Mouse (Mus musculus): ENCODE data around the gene Rnf113a2. TPM values are rescaled to one million over a fixed set of nuclear protein-coding genes. Genes with fewer than 3 reads are reported as not detected.

Gene Rnf113a2
- polyA plus RNA-seq, 1 experiment, result 1.3 TPM

- WGBS, result 75% methylated on average over 14 of the region's 14 CpGs
- Histone ChIP-seq H3K27ac (ENCODE audit: insufficient read depth, low read depth, low read length) (no peak overlapping the region), H3K4me1 (ENCODE audit: control insufficient read depth, insufficient read depth, insufficient read length, low read length) (peaks cover 3% of the 10 kb centered on the region; the same call in 1 of the 2 replicates), H3K36me3 (ENCODE audit: control insufficient read depth, insufficient read depth, low read length) (peaks cover 52% of the 10 kb centered on the region), H3K27me3 (ENCODE audit: control insufficient read depth, insufficient read depth, low read length) (no peaks in the 10 kb centered on the region), H3K4me3 (ENCODE audit: low read depth, low read length) (no peak overlapping the region)
- TF ChIP-seq POLR2A (IDR thresholded peaks at IDR 0.05; ENCODE audit: low read depth, low read length) (no peak), CTCF (IDR thresholded peaks at IDR 0.05; ENCODE audit: extremely low read depth, insufficient read length, insufficient replicate concordance, low read depth, low read length) (no peak)
Observed at GRCm38 (mm10) chr12:84388774-84389400, 28.1 kb upstream of the Rnf113a2 start.

DNA sequence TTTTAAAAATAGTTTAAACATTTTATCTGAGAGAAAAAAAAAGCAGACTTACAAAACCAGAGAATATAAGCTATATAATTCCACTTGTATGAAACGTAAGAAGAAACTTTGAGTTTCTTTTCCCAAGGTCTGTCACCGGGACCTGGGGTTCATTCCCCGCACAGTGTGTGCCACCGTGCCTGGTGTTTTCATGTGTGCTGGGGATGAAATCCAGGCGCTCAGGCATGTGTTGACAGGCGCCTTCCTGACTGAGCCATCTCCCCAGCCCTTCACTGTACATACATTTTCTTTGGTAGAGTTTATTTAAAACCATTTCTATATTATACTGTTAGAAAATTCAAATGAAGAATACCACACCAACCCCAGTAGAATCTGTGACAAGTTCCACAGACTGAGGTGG, 26.7 kb upstream of the Rnf113a2 start:
- Histone ChIP-seq H3K36me3 (ENCODE audit: control insufficient read depth, insufficient read depth, low read length) (peaks cover 52% of the 10 kb centered on the region), H3K4me1 (ENCODE audit: control insufficient read depth, insufficient read depth, insufficient read length, low read length) (no peaks in the 10 kb centered on the region; the same call in 1 of the 2 replicates), H3K27me3 (ENCODE audit: control insufficient read depth, insufficient read depth, low read length) (no peaks in the 10 kb centered on the region), H3K27ac (ENCODE audit: insufficient read depth, low read depth, low read length) (no peak overlapping the region), H3K4me3 (ENCODE audit: low read depth, low read length) (no peak overlapping the region)
- no peak for TF ChIP-seq POLR2A (IDR thresholded peaks at IDR 0.05; ENCODE audit: low read depth, low read length)
- no peak for TF ChIP-seq CTCF (IDR thresholded peaks at IDR 0.05; ENCODE audit: extremely low read depth, insufficient read length, insufficient replicate concordance, low read depth, low read length)
- WGBS, result 92% methylated on average over 6 of the region's 6 CpGs

DNA sequence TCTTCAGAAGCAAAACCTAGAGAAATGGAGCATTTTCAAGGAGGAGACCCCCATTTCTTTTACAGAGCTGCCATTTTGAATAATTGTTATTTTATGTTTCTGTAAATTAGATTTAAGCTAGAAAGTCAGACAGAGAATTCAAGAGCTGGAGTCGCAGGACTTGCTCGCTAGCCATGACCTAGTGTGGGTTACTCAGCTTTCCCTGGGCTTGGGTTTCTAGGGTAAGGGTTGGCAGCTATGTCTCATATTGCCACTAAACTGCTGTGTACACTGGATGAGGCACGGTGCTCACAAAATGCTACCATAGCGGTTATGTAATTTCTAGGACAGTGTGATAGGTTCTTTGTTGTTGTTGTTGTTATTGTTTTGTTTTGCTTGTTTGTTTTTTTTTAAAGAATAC, 24.3 kb upstream of the Rnf113a2 start:
- H3K4me1 ChIP-seq (ENCODE audit: control insufficient read depth, insufficient read depth, insufficient read length, low read length), result no peaks in the 10 kb centered on the region; the same call in 1 of the 2 replicates
- peaks cover 41% of the 10 kb centered on the region for H3K36me3 ChIP-seq (ENCODE audit: control insufficient read depth, insufficient read depth, low read length)
- no peak overlapping the region for H3K4me3 ChIP-seq (ENCODE audit: low read depth, low read length)
- H3K27me3 ChIP-seq (ENCODE audit: control insufficient read depth, insufficient read depth, low read length), result no peaks in the 10 kb centered on the region
- no peak overlapping the region for H3K27ac ChIP-seq (ENCODE audit: insufficient read depth, low read depth, low read length)
- WGBS, result 96% methylated on average over 4 of the region's 4 CpGs
- no peak for TF ChIP-seq CTCF (IDR thresholded peaks at IDR 0.05; ENCODE audit: extremely low read depth, insufficient read length, insufficient replicate concordance, low read depth, low read length)
- no peak for TF ChIP-seq POLR2A (IDR thresholded peaks at IDR 0.05; ENCODE audit: low read depth, low read length)

- Histone ChIP-seq H3K36me3 (ENCODE audit: control insufficient read depth, insufficient read depth, low read length) (peaks cover 37% of the 10 kb centered on the region), H3K4me3 (ENCODE audit: low read depth, low read length) (no peak overlapping the region), H3K27ac (ENCODE audit: insufficient read depth, low read depth, low read length) (no peak overlapping the region), H3K4me1 (ENCODE audit: control insufficient read depth, insufficient read depth, insufficient read length, low read length) (no peaks in the 10 kb centered on the region; the same call in 1 of the 2 replicates), H3K27me3 (ENCODE audit: control insufficient read depth, insufficient read depth, low read length) (no peaks in the 10 kb centered on the region)
- TF ChIP-seq POLR2A (IDR thresholded peaks at IDR 0.05; ENCODE audit: low read depth, low read length), result no peak
- TF ChIP-seq CTCF (IDR thresholded peaks at IDR 0.05; ENCODE audit: extremely low read depth, insufficient read length, insufficient replicate concordance, low read depth, low read length), result no peak
- WGBS, result 50% methylated on average over 5 of the region's 5 CpGs
Observed at GRCm38 (mm10) chr12:84393847-84394246, 23.1 kb upstream of the Rnf113a2 start.

DNA sequence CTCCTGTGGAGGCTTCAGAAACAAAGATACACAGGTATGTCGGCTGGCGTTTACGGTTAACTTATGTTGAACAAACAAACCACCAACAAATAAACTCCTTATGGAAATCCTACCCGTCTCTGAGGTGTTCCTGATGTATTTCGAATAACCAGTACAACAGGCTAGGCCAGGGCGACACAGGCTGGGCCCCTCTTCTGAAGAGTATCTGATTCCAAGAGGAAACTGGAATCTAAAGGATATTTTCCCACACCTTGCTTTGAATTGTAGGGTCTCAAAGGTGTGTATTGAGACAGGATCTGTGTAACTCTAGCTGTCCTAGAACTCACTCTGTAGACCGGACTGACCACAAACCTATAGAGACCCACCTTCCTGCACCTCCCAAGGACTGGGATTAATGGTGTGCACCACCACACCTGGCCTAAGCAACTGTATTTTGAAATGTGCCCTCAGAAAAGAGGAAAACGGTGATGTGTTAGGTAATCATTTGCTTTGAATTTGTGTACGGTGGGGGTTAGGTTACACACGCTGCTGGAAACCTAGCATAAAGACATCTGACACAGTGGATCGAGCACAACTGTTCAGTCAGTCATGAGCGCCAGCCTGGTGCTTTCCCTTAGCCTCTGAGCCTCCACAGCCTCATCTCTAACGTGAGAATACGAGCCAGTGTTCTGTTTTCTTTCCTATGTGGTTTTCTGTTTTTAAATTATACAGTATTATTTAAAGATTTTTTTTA, 19.9 kb upstream of the Rnf113a2 start:
- no peak overlapping the region for H3K27ac ChIP-seq (ENCODE audit: insufficient read depth, low read depth, low read length)
- peaks cover 27% of the 10 kb centered on the region for H3K36me3 ChIP-seq (ENCODE audit: control insufficient read depth, insufficient read depth, low read length)
- 91% methylated on average over 14 of the region's 14 CpGs for WGBS
- no peak overlapping the region for H3K4me3 ChIP-seq (ENCODE audit: low read depth, low read length)
- H3K4me1 ChIP-seq (ENCODE audit: control insufficient read depth, insufficient read depth, insufficient read length, low read length), result peaks cover 3% of the 10 kb centered on the region; the same call in 1 of the 2 replicates
- no peaks in the 10 kb centered on the region for H3K27me3 ChIP-seq (ENCODE audit: control insufficient read depth, insufficient read depth, low read length)
- no peak for TF ChIP-seq CTCF (IDR thresholded peaks at IDR 0.05; ENCODE audit: extremely low read depth, insufficient read length, insufficient replicate concordance, low read depth, low read length)
- TF ChIP-seq POLR2A (IDR thresholded peaks at IDR 0.05; ENCODE audit: low read depth, low read length), result no peak

DNA sequence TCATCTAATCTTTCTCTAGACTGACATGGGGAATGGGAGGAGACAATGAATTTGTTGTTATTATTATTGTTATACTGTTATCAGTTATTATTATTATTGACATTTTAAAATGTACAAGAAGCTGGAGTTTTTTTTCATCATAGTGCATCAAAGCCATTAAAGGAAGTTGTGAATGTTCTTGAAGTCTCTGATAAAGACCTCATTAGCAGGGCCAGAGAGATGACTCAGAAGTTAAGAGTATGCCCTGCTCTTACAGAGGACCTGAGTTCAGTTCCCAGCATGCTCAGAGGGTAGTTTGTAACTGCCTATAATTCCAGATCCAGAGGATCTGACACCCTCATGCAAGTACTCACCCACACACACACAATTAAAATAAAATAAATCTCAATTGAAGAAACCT, 19.3 kb upstream of the Rnf113a2 start:
- no peak overlapping the region for H3K4me3 ChIP-seq (ENCODE audit: low read depth, low read length)
- H3K4me1 ChIP-seq (ENCODE audit: control insufficient read depth, insufficient read depth, insufficient read length, low read length), result peaks cover 7% of the 10 kb centered on the region; the same call in 1 of the 2 replicates
- no peak overlapping the region for H3K27ac ChIP-seq (ENCODE audit: insufficient read depth, low read depth, low read length)
- no peaks in the 10 kb centered on the region for H3K27me3 ChIP-seq (ENCODE audit: control insufficient read depth, insufficient read depth, low read length)
- H3K36me3 ChIP-seq (ENCODE audit: control insufficient read depth, insufficient read depth, low read length), result peaks cover 22% of the 10 kb centered on the region
- TF ChIP-seq CTCF (IDR thresholded peaks at IDR 0.05; ENCODE audit: extremely low read depth, insufficient read length, insufficient replicate concordance, low read depth, low read length), result no peak
- TF ChIP-seq POLR2A (IDR thresholded peaks at IDR 0.05; ENCODE audit: low read depth, low read length), result no peak

- Histone ChIP-seq H3K27me3 (ENCODE audit: control insufficient read depth, insufficient read depth, low read length) (no peaks in the 10 kb centered on the region), H3K27ac (ENCODE audit: insufficient read depth, low read depth, low read length) (no peak overlapping the region), H3K36me3 (ENCODE audit: control insufficient read depth, insufficient read depth, low read length) (peaks cover 19% of the 10 kb centered on the region), H3K4me3 (ENCODE audit: low read depth, low read length) (no peak overlapping the region), H3K4me1 (ENCODE audit: control insufficient read depth, insufficient read depth, insufficient read length, low read length) (peaks cover 7% of the 10 kb centered on the region; the same call in 1 of the 2 replicates)
- WGBS, result 76% methylated on average over 5 of the region's 5 CpGs
- no peak for TF ChIP-seq POLR2A (IDR thresholded peaks at IDR 0.05; ENCODE audit: low read depth, low read length)
Observed at GRCm38 (mm10) chr12:84398629-84399028, 18.4 kb upstream of the Rnf113a2 start.
